Mouse (Mus musculus) cerebellum, adult 11 months (tissue): ENCODE data around the gene Sirpa.

Experiments used
- DNase-seq: peaks from one replicate; pipeline ENCODE4 v3.0.0; 2022

Gene Sirpa

DNA sequence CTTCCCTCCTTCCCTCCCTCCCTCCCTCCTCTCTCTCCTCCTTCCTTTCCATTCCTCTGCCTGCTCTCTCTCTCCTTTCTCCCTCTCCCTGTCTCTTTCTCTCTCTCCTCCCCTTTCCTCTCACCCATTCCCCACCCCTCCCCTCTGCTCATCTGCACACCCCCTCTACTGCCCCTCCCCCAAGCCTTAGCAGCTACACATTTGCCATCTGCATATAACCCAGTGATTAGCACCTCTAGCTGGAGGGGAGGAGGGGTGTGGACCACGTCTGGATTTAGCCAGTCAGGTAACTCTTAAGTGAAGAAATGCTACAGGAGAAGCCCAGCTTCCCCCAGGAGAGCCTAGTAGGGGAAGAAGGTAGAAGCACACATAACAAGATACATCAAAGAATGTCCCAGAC lies 7.7 kb upstream of the Sirpa start:
- no peak for DNase-seq

DNA sequence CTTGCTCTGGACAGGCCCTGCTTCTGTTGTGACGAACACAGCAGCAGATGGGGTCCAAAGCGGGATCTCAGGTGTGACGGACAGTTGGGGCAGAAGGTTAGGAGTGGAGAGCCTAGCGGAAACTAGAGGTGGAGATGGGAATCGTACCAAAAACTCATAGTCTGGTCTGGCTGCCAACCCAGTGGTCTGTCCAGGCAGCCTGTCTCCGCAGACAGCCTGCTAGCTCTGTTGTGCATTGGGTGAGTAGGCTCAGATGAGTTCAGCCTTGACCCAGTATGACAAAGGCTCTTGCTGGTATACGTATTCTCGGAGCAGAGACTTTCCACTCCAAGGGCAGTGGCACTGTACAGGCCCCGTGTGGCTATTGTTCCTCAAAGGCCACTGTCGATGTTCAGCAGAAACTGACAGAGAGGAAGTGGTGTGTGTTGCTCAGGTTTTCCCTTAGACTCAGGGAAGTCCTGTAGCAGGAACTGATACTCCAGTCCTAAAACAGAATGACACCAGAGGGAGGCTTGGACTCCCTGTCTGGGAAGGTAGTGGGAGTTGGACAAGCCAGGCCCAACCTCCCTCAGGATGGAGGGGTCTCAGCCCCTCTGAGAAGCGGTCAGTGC lies 6.6 kb upstream of the Sirpa start:
- DNase-seq, result no peak

DNA sequence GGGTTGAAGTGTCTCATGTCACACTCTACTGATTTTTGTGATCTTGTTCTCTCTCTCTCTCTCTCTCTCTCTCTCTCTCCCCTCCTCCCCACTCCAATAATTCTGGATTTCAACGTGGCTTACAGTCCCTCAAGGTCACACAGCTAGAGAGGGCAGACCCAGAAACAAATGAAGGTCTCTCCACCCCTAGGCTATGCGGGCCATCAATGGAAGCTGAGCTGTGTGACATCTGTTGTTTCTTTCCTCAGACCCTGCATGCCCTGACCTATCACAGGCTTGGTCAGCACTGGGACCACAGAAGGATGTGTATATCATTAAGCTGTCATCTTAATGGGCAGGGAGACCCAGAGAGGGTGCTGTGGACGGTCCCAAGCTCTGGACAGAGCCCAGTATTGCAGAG lies 5.4 kb upstream of the Sirpa start:
- no peak for DNase-seq

DNA sequence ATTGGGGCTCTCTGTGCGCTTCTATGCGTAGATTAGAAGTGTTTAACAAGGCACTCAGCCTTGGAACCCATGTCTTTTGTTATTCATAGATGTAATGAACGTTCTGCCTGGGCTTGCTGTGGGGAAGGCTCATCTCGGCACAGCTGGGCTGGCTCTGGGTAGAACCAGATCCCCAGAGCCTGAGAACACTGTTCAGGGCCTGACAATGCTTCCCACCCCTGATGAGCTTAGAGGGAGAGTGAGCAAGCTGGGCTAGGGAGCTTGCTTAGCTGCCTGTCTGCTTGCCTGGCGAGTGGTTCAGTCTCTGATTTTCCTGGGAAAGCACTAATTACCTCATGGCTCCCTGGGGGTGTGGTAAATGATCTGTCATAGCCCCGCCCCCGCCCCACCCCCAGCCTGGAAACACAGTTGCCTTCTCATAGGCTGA lies 4.8 kb upstream of the Sirpa start:
- DNase-seq, result no peak

DNA sequence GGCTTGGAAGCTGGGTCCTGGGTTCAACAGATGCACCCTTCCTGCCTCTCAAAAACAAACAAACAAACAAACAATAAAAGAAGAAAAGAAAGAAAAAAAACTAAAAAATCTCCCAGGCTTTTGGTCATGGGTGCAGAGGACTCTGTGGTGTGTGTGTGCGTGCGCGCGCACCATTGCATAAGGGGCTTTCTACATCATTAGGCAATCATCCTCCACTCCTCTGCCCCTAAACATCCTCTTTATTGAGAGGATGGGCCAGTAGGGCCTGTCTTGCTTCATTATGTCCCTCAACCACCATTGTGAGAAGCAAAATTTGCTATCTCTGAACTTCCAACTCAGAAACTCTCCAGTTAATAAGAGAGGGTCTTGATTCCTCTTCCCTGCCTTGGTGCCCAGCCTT lies 738 bp upstream of the Sirpa start:
- DNase-seq, result no peak

DNA sequence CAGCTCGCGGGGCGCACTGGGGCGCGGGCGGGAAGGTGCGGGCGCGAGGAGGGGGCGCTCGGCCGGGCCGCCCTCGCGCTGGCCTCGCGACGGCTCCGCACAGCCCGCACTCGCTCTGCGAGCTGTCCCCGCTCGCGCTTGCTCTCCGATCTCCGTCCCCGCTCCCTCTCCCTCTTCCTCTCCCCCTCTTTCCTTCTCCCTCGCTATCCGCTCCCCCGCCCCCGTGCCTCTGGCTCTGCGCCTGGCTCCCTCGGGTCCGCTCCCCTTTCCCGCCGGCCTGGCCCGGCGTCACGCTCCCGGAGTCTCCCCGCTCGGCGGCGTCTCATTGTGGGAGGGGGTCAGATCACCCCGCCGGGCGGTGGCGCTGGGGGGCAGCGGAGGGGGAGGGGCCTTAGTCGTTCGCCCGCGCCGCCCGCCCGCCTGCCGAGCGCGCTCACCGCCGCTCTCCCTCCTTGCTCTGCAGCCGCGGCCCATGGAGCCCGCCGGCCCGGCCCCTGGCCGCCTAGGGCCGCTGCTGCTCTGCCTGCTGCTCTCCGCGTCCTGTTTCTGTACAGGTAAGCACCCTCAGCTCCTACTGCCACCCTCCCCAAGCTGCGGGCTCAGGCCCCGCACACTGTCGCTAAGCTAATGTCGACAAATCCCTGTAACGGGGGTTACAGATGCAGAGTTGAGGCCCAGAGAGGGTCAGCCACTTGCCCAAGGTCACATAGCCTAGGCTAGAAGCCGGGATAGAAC lies 673 bp downstream of the Sirpa start:
- peak; percentile 91 for DNase-seq

DNA sequence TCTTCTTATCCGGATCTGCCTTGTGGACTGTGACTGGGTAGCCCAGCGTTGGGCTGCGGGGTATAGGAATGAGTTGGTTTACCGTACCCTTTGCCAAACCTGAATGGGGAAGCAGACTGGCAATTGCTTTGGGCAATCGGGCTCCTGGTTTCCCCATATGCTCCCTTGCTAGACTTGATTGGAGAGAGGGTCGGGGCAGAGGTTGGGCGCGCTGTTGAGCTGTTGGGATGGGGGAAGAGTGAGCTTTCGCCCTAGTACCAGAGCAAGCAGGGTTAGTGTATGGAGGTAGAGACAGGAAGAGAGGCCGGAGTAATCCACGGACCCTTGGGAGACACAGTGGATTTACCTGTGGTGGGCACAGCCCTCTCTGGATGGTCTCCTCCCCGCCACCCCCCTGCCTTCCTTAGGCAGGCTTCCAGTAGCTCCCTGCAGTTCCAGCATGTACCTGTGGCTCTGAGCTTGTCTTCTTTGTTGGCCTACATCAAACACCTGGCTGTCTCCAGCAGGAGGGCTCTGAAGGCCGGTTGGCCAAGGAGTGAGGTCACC lies 1.3 kb downstream of the Sirpa start:
- peak; percentile 62 for DNase-seq

DNA sequence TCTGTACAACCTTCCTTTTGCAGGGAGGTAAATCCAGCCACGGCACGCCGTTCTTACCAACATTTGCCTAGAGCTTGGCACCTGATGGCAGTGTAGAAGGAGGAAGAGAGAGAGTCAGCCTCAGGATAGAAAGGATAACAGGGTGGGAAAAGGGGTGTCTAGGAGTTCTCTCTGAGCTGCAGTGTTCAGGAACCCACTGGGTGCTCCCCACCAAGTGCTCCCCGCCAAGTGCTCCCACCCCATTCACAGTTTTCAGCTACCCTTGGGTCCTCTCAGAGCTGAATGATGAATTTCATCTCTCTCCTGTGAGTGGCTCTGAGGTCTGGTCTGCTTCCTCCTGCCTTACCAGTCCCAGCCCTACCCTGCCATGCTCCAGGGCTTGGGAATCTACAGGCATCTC lies 1.9 kb downstream of the Sirpa start:
- DNase-seq, result no peak

DNA sequence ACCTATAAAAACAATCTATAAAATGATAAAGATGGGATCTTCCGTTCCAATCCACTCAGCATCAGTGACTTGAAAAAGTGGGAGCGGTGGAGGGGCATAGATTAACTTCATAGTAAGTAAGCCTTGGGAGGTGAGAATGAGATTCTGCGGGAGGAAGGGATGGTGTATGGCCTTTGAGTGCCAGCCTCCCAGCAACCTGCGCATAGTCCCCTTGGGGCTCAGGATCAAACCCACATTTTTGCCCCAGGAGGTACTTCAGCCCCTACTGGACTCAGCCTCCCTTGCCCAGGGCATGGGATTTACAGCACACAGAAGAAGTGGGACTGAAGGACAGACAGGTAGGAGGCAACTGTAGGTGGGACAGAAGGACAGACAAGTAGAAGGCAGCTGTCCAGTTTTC lies 2.6 kb downstream of the Sirpa start:
- DNase-seq, result no peak

DNA sequence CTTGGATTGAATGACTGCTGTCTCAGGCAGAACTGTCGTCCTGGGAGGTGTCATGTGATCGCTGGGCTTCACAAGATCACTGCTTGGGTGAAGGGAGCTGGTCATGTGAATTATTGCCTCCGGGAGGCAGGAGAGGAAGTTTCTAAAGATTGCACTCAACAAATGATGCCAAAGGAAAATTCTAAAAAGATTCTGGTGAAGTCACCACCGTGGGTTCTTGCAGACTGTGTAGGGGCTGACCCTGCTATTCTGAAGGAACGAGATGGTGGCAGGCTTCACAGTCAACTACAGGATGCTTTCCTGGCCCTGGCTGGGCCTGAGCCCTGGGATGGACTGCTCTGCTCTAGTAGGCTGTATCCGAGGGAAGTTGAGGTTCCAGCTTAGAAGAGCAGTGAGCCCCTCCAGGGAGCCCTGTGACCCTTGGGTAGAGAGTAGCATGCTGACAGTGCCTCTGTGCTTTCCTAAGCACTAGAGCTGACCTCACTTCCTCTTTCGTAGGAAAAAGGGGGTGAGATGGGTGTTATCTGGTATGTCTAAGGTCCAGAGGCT lies 3.1 kb downstream of the Sirpa start:
- DNase-seq, result no peak

DNA sequence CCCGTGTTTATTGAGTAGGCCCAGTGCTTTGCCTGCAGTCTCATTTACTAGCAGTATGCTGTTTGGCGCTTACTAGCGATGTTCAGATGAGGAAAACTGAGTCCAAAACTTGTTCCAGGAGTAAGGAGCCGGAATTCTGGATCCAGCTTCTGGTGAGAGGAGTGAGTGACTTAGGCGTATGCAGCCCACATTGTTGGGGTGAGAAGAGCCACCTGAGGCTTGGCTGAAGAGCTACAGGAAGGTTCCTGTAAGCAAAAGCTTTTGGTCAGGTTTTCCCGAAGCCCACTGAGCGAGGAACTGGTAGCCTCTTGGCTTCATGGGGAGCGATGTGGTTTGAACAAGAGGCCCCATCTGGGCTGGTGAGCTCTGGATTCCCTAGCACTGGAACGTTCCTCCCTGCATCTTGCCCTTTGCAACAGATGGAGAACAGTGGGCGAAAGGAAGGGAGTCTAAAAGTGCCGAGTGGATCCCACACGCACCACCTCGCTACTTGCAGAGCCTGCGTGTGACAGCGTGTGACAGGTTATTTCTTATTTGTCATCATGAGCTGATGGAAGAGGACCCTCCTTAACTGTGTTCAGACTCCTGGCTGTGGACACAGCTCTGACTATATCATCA lies 4.0 kb downstream of the Sirpa start:
- DNase-seq, result no peak

DNA sequence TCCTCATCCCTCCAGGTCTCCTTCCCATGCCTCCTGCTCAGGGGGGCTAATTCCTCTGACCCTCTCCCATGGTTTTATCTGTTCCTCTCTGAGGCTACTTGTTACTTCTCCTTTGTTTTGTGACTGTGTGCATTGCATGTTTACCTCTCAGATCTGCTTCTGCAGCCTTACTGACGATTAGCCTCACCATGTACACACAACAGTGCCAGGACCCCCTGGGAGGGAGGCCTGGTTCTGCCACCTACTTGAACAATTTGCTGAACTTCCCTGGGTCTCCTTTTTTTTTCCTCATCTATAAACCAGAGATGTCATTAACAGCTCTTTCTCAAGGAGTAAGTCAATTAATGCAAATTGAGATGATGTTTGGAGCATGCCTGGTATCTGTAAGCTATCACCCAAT lies 4.9 kb downstream of the Sirpa start:
- no peak for DNase-seq

DNA sequence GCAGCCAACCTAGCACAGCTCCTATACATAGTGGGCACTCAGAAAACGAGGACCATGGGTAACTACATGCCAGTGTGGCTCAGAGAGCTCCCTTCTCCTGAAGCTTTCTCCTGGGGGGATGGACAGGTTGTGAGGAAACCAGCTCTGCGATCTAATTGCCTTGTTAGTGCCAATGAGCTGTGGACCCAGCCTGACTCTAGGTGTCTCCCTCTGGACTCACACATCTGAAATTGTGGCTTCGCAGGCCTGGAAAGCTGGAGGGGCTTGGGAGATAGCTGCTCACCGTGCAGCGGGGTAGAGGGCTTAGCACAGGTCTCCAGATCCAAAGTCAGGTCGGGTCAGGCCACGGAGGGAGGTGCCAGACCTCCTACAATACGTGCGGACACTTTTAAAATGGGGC lies 5.5 kb downstream of the Sirpa start:
- DNase-seq, result no peak

DNA sequence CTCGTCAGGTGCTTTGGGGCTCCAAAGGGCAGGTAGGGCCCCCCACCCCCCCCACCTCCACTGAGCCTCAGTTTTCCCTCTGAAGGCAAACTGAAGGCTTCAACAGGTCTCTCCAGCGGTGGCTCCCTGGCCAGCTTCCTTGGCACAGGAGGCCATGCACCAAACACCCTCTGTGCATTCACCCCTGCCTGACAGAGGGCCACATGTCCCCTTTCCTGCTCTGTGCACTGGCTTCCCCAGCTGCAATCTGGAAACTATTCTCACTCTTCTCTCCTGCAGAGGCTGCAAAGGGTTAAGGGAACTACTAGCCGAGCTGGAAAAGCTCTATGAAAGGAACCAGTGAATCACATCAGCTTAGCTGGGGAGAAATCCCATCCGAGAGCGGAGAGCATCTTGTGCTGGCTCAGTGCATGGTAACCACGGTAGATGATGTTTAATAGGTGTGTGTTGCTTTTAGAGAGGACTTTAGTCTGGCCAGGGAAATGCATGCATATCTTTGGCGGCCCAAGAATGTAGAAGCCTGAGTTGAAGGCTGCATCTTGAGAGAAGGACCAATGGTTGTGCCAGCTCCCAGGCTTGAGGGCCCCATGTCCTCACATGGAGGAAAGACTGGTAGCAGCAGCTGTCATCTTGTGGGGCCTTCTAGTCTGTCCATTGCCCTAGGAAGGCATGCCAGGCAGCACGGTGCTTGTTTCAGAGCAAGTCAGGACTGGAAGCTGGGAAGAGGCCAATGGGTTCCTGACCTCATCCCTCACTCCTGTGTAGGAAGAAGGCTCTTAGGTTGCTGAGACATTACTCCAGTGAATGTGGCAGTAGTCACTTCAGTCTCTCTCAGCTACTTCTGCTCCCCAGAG lies 6.8 kb downstream of the Sirpa start:
- no peak for DNase-seq

DNA sequence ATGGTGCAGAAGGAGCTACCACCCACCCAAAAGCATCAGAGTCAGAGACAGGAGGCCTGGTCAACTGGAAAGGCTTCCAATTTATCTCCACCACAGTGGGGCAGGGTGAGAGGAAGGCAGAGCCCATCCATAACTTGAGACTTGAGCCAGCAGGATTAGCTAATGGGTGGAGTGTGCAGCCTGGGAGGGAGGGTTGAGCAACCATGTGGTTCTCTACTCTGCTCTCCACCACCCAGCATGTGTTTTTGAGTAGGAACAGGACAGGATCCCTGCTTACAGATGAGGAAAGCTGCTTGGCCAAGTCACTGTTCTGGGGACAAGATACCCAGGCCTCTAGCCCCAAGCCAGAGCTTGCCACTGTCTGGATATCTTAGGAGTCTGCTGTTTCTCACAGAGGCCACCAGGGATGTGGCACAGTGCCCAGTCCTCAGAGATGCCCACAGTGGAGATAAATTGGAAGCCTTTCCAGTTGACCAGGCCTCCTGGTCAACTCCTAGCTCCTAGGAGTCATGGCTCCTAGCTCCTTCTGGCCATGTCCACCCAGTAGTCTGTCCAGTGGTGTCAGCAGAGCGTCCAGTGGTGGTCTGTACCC lies 8.5 kb downstream of the Sirpa start:
- DNase-seq, result peak; percentile 70

DNA sequence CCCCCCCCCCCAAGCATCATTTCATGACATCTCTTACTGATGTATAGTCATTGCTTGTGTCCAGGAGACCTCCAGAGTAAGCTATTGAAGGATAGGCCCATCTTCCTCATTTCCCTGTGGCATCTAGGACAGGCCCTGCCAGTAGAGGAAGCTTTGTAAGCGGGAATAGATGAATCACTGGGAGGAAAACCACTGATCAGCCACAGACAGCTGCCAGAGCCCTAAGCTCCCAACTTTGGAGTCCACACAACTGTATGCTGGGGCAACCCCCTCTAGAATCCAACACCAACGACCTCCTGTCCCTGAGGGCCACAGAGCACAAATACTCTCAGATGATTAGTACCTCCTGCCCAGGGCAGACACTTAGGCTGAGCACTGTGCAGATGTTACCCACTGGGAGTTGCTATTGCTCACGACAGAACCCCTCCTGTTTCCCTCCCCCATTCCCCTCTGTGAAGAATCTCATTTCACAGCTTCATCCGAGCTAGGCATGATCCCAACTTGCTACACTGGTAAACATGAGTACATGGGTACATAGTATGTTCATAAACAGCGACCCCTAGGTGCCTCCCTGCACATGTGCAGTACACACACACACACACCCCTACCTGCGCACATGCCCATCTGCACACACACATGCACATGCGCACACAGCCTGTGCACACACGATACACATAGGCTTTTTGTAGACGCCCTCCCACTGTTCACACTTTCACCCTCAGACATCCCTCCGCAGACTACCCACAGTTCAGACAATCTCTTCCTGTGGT lies 9.4 kb downstream of the Sirpa start:
- DNase-seq, result no peak

DNA sequence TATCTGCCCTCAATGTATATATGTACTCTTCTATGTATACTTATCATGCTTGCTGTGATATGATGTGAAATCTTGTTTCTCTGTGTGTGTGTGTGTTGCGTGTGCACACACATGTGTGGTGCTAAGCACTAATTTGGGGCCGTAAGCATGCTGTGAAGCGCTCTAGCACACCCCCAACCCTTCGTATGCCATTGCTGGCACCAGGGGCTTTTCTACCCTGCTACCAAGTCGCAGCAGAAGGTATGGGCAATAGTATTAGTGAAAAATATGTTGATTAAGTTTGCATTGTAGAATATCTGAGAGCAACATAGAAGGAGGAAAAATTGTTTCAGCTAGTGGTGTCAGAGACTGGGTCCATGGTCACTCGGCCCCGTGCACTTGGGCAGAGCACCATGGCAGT lies 10.2 kb downstream of the Sirpa start:
- DNase-seq, result no peak

DNA sequence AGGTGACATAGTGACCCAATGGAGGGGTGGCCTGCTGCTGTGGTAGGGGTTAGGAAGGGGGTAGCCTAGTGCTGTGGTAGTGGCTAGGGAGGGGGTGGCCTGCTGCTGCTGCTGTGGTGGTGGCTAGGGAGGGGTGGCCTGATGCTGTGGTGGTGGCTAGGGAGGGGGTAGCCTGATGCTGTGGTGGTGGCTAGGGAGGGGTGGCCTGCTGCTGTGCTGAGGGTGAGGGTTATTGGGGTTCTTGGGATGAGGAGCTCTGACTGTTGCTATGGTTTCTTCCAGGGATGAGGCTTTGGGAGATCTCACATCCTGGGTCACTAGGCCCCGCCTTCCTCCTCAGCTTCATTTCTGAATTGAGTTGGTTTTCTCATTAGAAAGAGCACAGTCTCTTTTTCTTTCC lies 10.9 kb downstream of the Sirpa start:
- no peak for DNase-seq

DNA sequence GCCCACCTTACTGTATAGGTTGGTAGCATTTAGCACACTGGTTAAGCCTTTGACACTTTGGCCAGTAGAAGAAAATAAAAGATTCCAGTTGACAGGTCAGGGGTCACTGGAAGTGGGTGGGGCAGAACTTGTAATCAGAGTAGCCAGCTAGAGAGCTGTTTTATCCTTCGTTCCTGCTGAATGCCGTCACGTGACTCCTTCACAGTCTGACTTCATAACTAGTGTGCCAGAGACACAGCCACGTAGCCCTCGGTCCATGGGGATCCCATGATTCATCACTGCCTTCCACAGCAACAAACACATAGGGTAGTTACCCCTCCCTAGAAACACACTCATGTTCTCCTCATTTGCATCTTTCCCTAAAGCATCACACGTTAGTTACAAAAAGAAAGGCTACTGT lies 11.4 kb downstream of the Sirpa start:
- no peak for DNase-seq

DNA sequence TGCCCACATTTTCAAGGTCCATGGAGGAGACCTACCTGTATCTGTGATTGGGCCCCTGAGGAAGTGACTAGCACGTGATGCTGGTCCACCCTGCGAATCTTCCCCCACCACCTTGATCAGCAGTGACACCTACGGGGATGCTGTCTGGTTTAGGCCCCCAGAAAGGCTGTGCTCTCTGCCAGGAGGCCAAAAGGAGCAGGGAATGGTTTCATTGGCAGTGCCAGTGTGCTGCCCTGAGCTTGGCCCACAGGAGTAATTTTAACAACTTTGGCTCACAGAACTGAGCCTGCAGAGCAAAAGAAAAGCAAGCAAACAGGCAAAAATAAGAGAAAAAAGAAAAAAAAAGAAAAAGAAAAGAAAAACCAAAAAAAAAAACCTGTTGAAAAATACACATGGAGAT lies 13.2 kb downstream of the Sirpa start:
- DNase-seq, result no peak

DNA sequence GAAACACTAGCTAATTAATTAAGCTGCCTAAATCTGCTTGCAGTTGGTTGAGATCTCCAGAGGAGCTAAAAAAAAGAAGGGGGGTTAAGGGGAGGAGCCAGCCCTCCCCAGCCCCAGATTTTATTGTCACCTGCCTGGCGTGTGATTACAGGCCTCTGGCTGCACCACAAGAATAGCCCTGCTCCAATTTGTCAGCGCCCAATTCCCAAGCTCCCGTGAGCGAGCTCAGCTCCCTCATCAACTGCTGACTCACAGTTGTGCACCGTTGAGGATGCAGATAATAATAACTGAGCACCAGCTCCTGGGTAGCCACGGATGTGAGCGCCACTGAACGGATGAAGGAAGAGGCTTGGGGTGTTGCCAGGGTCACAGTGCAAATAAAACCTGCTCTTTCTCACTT lies 13.6 kb downstream of the Sirpa start:
- no peak for DNase-seq

DNA sequence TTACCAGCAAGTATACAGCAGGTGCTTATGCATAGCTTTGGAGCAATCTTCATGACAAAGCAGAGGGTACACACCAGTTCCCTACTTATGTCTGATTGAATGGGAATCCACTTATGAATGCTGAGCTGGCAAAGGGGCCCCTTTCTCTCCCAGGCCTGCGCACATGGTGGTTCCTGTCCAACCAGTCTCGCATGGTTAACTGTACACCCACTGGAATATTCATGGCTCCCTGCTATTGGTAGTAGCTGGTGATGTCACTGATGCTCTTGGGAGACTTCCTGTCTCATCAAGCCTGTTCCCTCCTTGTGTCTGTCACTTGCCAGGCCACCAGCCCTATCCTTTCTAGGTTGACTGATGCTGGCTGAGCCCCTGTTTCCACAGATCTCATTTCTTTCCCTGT lies 14.3 kb downstream of the Sirpa start:
- DNase-seq, result no peak
